Mouse (Mus musculus) hindbrain, embryonic 14.5 days (tissue): ENCODE measurements at regions not wholly inside any gene's neighbourhood (a gene's known extent, or its start where the extent isn't known, plus 50 kb on each side); places are given as distances from the start of the nearest gene placed in this dataset.
A peak's percentile ranks its signal among the peaks of the same experiment; 100 is the strongest.

ENCODE experiments used
- ATAC-seq: fragments of 200-750 bp; cut with Nextera tagmentation; 2 replicates; pipeline ENCODE4 v1.8.0; 2017; ENCODE audit warnings: moderate number of reproducible peaks, mild to moderate bottlenecking, moderate TSS enrichment, moderate library complexity; ENCODE audit not compliant: low FRiP score
- DNase-seq: peaks from one replicate; pipeline ENCODE4 v3.0.0-alpha.2; 2015; ENCODE audit warnings: low spot score
- H3K27ac ChIP-seq: fragments of 300-500 bp; sonication (generic); 2 replicates; pipeline ENCODE4 v1.5.1; 2014; ENCODE audit warnings: mild to moderate bottlenecking, moderate library complexity
- H3K27me3 ChIP-seq: fragments of 300-500 bp; sonication (generic); 2 replicates; pipeline ENCODE4 v1.6.1; 2014; ENCODE audit warnings: mild to moderate bottlenecking, low read length, mixed read lengths; ENCODE audit not compliant: control insufficient read depth, insufficient read depth
- H3K36me3 ChIP-seq: fragments of 300-500 bp; sonication (generic); replicated peaks from 2 replicates; pipeline ENCODE4 v1.6.1; 2014; ENCODE audit not compliant: control insufficient read depth, insufficient read depth
- H3K4me1 ChIP-seq: fragments of 300-500 bp; sonication (generic); replicated peaks from 2 replicates; pipeline ENCODE4 v1.6.1; 2014; ENCODE audit warnings: antibody characterized with exemption, low read length, mixed read lengths; ENCODE audit not compliant: control insufficient read depth, insufficient read depth
- H3K4me2 ChIP-seq: fragments of 300-500 bp; sonication (generic); replicated peaks from 2 replicates; pipeline ENCODE4 v1.6.1; 2014; ENCODE audit warnings: mild to moderate bottlenecking, moderate library complexity
- H3K4me3 ChIP-seq: fragments of 300-500 bp; sonication (generic); replicated peaks from 2 replicates; pipeline ENCODE4 v1.5.1; 2014; ENCODE audit warnings: mild to moderate bottlenecking, low read length
- H3K9ac ChIP-seq: fragments of 300-500 bp; sonication (generic); 2 replicates; pipeline ENCODE4 v1.6.1; 2014
- H3K9me3 ChIP-seq: fragments of 300-500 bp; sonication (generic); 2 replicates; pipeline ENCODE4 v1.6.1; 2016; ENCODE audit warnings: low read length; ENCODE audit not compliant: control insufficient read depth
- WGBS: fragments of 180-500 bp; shearing (Covaris S2); extraction: QIAGEN DNeasy Blood & Tissue Kit; methylation state at CpG from one replicate; pipeline ENCODE4 v1.1.7; 2014; 5-methylcytosine and 5-hydroxymethylcytosine counted together

- no peaks in the 10 kb centered on the region for H3K36me3 ChIP-seq
- H3K9ac ChIP-seq: no peak overlapping the region
- H3K4me3 ChIP-seq: no peak overlapping the region
- H3K27me3 ChIP-seq: no peaks in the 10 kb centered on the region
- no peak overlapping the region for H3K4me2 ChIP-seq
- 50% methylated on average over 4 of the region's 4 CpGs for WGBS
- H3K9me3 ChIP-seq: no peaks in the 10 kb centered on the region
- H3K27ac ChIP-seq: no peak overlapping the region
- 0 out of 2 replicates have a peak, but pooled peaks have one; percentile 46 for ATAC-seq
- no peak for DNase-seq
- 0 out of 2 replicates have a peak, but pooled peaks cover 3% of the 10 kb centered on the region for H3K4me1 ChIP-seq
Measured at GRCm38 (mm10) chr9:74705698-74706097, 156.0 kb upstream of the Onecut1 start.

- Histone ChIP-seq H3K4me3 (no peak overlapping the region), H3K4me2 (no peak overlapping the region), H3K36me3 (no peaks in the 10 kb centered on the region), H3K9ac (no peak overlapping the region), H3K9me3 (no peaks in the 10 kb centered on the region), H3K27ac (no peak overlapping the region), H3K4me1 (0 out of 2 replicates have a peak, but pooled peaks cover 3% of the 10 kb centered on the region), H3K27me3 (no peaks in the 10 kb centered on the region)
- no peak for DNase-seq
- no peak for ATAC-seq
- WGBS: 35% methylated on average over 1 of the region's 1 CpGs
Measured at GRCm38 (mm10) chr9:74707608-74708007, 154.1 kb upstream of the Onecut1 start.

GRCm38 (mm10) chr9:74711698-74712097 lies 150.0 kb upstream of the Onecut1 start:
- no peak for DNase-seq
- Histone ChIP-seq H3K36me3 (no peaks in the 10 kb centered on the region), H3K4me2 (no peak overlapping the region), H3K9me3 (no peaks in the 10 kb centered on the region), H3K4me1 (0 out of 2 replicates have a peak, but pooled peaks cover 1% of the 10 kb centered on the region), H3K9ac (no peak overlapping the region), H3K27me3 (no peaks in the 10 kb centered on the region), H3K4me3 (no peak overlapping the region), H3K27ac (no peak overlapping the region)
- 83% methylated on average over 10 of the region's 10 CpGs for WGBS
- no peak for ATAC-seq

GRCm38 (mm10) chr9:74732451-74732850 lies 129.3 kb upstream of the Onecut1 start:
- WGBS: 78% methylated on average over 5 of the region's 5 CpGs
- no peak overlapping the region for H3K9ac ChIP-seq
- H3K9me3 ChIP-seq: no peaks in the 10 kb centered on the region
- no peak for ATAC-seq
- no peaks in the 10 kb centered on the region for H3K4me1 ChIP-seq
- no peak overlapping the region for H3K4me3 ChIP-seq
- no peak overlapping the region for H3K4me2 ChIP-seq
- no peak for DNase-seq
- H3K36me3 ChIP-seq: no peaks in the 10 kb centered on the region
- H3K27ac ChIP-seq: no peak overlapping the region
- no peaks in the 10 kb centered on the region for H3K27me3 ChIP-seq

GRCm38 (mm10) chr9:74741949-74742348 lies 119.8 kb upstream of the Onecut1 start:
- no peak overlapping the region for H3K9ac ChIP-seq
- H3K27me3 ChIP-seq: no peaks in the 10 kb centered on the region
- H3K4me1 ChIP-seq: no peaks in the 10 kb centered on the region
- H3K4me2 ChIP-seq: no peak overlapping the region
- DNase-seq (no peak), ATAC-seq (no peak)
- 79% methylated on average over 2 of the region's 2 CpGs for WGBS
- H3K36me3 ChIP-seq: no peaks in the 10 kb centered on the region
- no peaks in the 10 kb centered on the region for H3K9me3 ChIP-seq
- H3K4me3 ChIP-seq: no peak overlapping the region
- H3K27ac ChIP-seq: no peak overlapping the region

GRCm38 (mm10) chr9:74747886-74748285 lies 113.8 kb upstream of the Onecut1 start:
- WGBS: 84% methylated on average over 7 of the region's 7 CpGs
- Histone ChIP-seq H3K4me2 (no peak overlapping the region), H3K9ac (no peak overlapping the region), H3K9me3 (no peaks in the 10 kb centered on the region), H3K36me3 (no peaks in the 10 kb centered on the region), H3K4me3 (no peak overlapping the region), H3K4me1 (no peaks in the 10 kb centered on the region), H3K27ac (no peak overlapping the region), H3K27me3 (no peaks in the 10 kb centered on the region)
- no peak for DNase-seq
- ATAC-seq: no peak

GRCm38 (mm10) chr9:74758025-74758424 lies 103.7 kb upstream of the Onecut1 start:
- Histone ChIP-seq H3K27ac (no peak overlapping the region), H3K4me3 (no peak overlapping the region), H3K4me1 (no peaks in the 10 kb centered on the region), H3K9me3 (no peaks in the 10 kb centered on the region), H3K27me3 (no peaks in the 10 kb centered on the region), H3K9ac (no peak overlapping the region), H3K36me3 (no peaks in the 10 kb centered on the region), H3K4me2 (no peak overlapping the region)
- WGBS: 74% methylated on average over 3 of the region's 3 CpGs
- DNase-seq: no peak
- no peak for ATAC-seq

- H3K4me3 ChIP-seq: no peak overlapping the region
- WGBS: 88% methylated on average over 4 of the region's 4 CpGs
- no peak overlapping the region for H3K4me2 ChIP-seq
- no peak overlapping the region for H3K27ac ChIP-seq
- no peak for ATAC-seq
- H3K9me3 ChIP-seq: no peaks in the 10 kb centered on the region
- no peaks in the 10 kb centered on the region for H3K36me3 ChIP-seq
- no peaks in the 10 kb centered on the region for H3K4me1 ChIP-seq
- H3K9ac ChIP-seq: no peak overlapping the region
- no peaks in the 10 kb centered on the region for H3K27me3 ChIP-seq
- no peak for DNase-seq
Measured at GRCm38 (mm10) chr9:74758876-74759275, 102.8 kb upstream of the Onecut1 start.

GRCm38 (mm10) chr9:74780419-74780818 lies 81.3 kb upstream of the Onecut1 start:
- H3K9me3 ChIP-seq: no peaks in the 10 kb centered on the region
- H3K4me1 ChIP-seq: no peaks in the 10 kb centered on the region
- H3K4me2 ChIP-seq: no peak overlapping the region
- ATAC-seq (no peak), DNase-seq (no peak)
- 83% methylated on average over 3 of the region's 3 CpGs for WGBS
- no peak overlapping the region for H3K4me3 ChIP-seq
- H3K9ac ChIP-seq: no peak overlapping the region
- no peaks in the 10 kb centered on the region for H3K36me3 ChIP-seq
- H3K27me3 ChIP-seq: no peaks in the 10 kb centered on the region
- H3K27ac ChIP-seq: no peak overlapping the region

- H3K9me3 ChIP-seq: no peaks in the 10 kb centered on the region
- no peak overlapping the region for H3K4me3 ChIP-seq
- DNase-seq (no peak), ATAC-seq (no peak)
- 92% methylated on average over 1 of the region's 1 CpGs for WGBS
- H3K27ac ChIP-seq: no peak overlapping the region
- no peak overlapping the region for H3K4me2 ChIP-seq
- H3K9ac ChIP-seq: no peak overlapping the region
- H3K27me3 ChIP-seq: no peaks in the 10 kb centered on the region
- H3K4me1 ChIP-seq: no peaks in the 10 kb centered on the region
- no peaks in the 10 kb centered on the region for H3K36me3 ChIP-seq
Measured at GRCm38 (mm10) chr9:74793394-74793793, 68.3 kb upstream of the Onecut1 start.
